Mouse (Mus musculus): ENCODE measurements around the gene Sh3d19.

DNA sequence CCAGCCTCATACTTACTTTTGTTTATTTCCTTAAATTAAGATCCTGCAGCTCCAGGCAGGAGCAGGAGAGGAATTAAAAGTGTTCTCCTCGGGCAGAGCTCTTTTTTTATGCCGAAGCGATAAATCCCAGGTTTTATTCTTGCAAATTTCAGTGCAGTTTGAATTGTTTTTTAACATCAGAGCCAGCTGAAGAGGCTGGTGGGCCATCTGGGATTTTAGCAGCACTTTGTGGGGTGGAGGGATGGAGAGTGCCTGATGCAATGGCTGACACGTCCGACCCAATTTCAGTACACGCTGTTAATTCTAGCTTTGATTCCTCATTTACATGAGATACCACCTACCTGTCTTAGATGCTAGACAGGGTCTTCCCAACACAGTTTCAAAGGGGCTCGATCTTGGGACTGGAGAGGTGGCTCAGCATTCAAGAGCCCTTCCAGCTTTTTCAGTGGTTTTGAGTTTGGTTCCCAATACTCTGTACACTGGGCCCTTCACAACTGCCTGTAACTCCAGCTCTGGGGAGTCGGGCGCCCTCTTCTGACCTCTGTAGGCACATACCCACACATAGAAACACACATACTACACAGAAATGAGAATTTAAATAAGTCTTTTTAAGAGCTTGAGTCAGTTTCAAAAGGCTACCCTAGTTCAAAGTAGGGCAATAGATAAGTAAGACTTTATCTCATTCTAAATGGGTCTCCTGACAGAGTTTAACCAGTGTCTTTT lies 76.9 kb downstream of the Sh3d19 start:
- TF ChIP-seq CTCF (IDR thresholded peaks at IDR 0.05; ENCODE audit: low read depth), result 0 out of 2 replicates have a peak, but pooled peaks have one; percentile 8
- no peak for TF ChIP-seq EP300 (optimal IDR thresholded peaks at IDR 0.05)
